Mouse (Mus musculus) testis, postnatal 10 days (tissue): ENCODE measurements around the gene Cask.
A peak's percentile ranks its signal among the peaks of the same experiment; 100 is the strongest.

Experiments used
- DNase-seq: peaks from one replicate; pipeline ENCODE4 v3.0.0; 2021; ENCODE audit warnings: low spot score

Cask gene

DNA sequence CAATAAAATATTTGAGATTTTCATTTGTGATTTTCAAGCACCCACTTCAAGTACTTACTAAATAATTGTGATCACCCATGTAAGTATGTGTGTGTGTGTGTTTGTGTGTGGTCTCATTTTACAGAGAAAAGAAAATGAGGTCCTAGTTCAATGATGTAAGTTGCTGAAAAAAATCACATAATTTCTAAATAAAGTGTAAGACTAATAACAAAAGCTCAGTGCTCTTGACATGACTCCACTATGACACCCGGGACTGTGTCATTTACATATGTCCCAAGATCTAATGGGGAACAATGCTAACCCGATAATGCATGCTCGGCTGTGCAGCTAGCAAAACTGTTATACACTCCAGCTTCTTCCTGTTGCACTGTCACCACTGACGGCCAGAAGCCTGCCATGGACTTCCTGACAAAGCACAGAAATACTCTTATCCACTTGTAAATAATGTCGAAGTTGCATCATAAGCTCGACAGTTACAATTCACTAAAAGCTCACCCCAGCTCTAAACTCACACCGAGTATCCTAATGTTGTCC, 130.8 kb downstream of the Cask start:
- DNase-seq: no peak

GRCm38 (mm10) chrX:13718283-13718682, 132.9 kb downstream of the Cask start:
- DNase-seq: no peak

DNA sequence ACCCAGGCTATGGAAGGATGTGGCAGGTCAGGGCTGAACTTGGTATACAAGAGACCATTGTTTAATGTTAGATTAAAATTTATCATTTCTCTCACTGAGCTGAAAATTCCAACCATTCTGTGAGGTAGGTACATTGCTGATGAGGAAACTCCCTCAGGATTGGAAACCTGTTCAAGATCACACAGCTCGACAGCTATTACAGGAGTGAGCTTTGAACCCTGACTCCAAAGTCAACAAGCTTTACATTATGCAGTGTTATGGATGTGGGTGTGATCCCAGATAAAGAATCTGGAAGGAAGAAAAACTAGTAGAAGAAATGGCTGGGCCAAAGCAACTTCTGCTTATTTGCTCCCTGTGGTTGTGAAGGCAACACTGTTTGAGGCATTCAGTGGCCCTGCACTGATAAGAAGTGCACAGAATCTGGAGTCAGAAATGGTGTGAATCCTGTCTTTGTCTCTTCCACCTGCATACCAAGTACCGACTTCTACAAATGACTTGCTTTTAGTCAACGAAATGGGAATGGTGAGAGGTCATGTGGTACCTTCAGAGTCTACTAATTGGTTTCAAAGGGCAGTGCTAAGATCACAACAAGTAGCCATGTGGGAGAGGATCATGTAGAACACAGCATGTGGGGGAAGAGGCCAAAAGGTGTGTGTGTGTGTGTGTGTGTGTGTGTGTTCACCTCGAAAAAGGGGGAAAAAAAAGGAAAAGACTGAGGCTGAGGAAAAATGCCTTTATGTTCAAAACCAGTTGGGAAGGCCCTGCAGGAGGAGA, 134.2 kb downstream of the Cask start:
- no peak for DNase-seq

GRCm38 (mm10) chrX:13710174-13710573, 141.0 kb downstream of the Cask start:
- peak; percentile 51 for DNase-seq

DNA sequence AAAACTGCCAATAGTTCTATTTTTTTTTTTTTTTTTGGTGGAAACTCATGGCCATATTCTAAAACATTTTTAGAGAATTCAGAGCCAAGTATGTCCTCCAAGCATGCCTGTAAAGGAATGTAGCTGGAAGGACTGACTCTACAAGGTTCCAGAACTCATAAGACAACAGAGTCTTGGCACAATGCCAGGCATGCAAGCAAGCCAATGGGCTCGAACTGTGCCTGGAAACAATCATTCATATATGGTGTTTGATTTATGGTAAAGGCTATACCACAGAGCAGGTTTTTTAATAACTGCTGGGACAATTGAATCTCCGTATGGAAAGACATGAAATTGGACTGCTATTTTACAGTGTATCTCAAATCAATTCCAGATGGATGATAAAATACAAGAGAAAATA, 146.1 kb downstream of the Cask start:
- DNase-seq: peak; percentile 41

DNA sequence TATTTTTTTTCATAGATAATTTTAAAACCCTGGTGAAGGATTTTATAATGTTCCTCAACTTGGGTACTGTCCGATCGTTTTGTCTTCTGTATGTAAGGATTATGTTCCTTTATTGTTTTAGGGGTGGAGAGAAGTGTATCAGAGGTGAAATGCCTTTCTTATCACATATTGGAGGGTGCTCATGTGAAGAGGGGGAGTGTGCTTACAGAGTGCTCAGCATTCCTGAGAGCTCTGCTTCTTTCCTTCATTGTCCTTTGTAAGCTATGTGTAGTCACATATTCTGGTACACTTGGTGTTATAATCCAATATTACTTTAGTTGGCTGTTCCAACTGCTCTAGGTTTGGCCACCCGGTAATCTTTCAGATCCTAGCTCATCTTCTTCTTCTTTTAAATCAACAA, 150.5 kb downstream of the Cask start:
- DNase-seq: no peak

DNA sequence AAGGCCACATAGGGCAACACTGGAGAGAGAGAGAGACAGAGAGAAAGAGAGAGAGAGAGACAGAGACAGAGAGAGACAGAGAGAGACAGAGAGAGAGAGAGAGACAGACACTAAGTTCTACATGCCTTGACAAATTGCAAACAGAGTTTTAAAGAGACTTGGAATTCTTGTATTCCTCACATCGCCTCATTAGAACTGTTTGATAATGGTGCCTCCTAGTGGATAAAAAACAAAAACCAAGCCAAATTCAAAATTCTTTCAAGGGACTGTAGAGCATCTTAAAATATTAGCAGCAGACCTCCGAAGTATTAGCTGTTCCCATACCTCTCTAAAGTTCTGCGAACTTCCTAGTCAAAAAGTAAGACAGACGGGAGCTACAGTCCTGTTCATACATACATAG, 159.3 kb downstream of the Cask start:
- no peak for DNase-seq

DNA sequence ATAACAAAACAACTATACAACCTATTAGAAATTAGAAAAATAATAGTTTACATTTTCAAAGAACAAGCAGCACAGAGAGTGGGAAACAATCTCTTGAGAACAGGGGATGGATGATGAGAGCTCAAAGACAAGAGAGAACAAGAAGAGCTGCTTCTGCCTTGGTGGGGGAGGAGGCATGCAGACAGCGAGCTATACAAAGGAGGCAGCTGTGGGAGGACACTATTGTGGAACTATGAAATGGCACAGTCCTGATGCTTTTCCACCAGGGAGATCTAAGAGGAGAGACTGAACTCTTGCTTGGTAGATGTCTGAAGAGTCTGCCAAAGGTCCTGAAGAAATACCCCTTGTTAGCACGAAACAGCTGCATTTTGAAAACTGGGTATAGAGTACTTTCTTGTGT, 162.8 kb downstream of the Cask start:
- DNase-seq: no peak

DNA sequence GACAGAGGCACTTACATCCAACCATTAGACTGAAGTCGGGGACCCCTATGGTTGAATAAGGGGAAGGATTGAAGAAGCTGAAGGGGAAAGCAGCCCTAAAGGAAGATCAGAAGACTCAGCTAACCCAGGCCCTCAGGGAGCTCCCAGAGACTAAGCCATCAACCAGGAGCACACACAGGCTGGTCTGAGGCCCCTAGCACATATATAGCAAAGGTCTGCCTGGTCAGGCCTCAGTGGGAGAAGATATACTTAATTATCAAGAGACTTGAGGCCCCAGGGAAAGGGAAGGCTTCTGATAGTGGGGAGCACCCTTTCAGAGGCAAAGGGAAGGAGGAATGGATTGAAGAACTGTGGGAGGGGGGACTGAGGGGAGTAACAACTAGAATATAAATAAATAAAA, 164.6 kb downstream of the Cask start:
- DNase-seq: no peak

- no peak for DNase-seq
Observed at GRCm38 (mm10) chrX:13681748-13682147, 169.4 kb downstream of the Cask start.

DNA sequence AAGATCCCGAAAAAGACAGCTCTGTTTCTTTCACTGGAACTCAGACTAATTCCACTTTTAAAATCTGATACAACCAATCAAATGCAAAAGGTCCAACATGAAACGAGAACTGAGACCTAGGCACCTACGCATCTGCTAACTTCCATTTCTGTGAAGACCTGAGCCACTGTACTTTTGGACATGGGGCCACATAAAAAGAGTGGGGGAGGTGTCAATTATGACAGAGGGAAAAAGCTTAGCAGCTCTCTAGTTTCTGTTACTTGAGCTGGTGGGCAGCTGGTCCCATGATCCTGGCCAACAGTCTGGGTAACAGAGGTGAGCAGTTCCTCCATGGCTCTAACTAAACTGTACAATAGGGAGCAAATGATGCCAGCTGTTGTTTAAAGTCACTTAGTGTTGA, 178.2 kb downstream of the Cask start:
- DNase-seq: no peak

- DNase-seq: no peak
Observed at GRCm38 (mm10) chrX:13670342-13670741, 180.8 kb downstream of the Cask start.

DNA sequence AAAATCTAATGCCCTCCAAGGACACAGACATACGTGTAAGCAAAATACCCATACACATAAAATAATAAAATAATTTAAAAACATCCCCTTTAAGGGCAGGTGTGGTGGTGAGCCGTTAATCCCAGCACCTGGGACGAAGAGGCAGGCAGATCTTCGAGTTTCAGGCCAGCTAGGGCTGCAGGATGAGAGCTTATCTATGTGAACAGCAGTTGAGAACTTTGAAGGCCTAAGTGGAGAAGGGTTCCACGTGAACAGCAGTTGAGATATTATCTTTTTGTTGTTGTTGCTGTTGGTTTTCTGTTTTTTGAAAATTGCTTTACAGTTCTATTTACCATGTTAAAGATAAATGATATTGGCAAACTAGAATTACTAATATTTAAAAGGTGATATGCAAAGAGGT, 182.3 kb downstream of the Cask start:
- no peak for DNase-seq

- DNase-seq: no peak
Observed at GRCm38 (mm10) chrX:13661063-13661462, 190.1 kb downstream of the Cask start, which contains the start of gene Gpr82. TSS of gene Gpr82 (plus strand) at chrX:13661363.

GRCm38 (mm10) chrX:13659201-13659890, 191.8 kb downstream of the Cask start:
- DNase-seq: no peak

- no peak for DNase-seq
Observed at GRCm38 (mm10) chrX:13658616-13659140, 192.5 kb downstream of the Cask start.

GRCm38 (mm10) chrX:13656721-13657120, 194.4 kb downstream of the Cask start:
- peak; percentile 75 for DNase-seq

DNA sequence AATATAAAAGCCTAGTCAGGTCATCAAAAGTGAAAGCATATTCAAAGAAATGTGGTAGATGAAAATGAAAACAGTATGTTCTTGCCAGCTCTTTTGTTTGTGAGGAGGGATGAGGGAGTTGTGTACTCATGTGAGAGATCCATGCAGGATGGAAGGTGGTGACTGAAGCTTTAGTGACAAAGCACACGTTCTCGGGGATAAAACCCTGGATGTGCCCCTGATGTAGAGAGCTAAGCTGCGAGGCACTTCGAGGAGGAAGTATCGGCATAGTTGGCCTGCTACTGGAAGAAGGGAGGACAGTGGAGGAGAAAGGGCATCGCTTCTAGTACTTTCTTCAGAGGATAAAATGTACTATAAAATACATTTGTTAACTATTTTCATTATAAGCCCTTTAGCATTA, 195.3 kb downstream of the Cask start:
- no peak for DNase-seq

- DNase-seq: no peak
Observed at GRCm38 (mm10) chrX:13655005-13655421, 196.2 kb downstream of the Cask start.

DNA sequence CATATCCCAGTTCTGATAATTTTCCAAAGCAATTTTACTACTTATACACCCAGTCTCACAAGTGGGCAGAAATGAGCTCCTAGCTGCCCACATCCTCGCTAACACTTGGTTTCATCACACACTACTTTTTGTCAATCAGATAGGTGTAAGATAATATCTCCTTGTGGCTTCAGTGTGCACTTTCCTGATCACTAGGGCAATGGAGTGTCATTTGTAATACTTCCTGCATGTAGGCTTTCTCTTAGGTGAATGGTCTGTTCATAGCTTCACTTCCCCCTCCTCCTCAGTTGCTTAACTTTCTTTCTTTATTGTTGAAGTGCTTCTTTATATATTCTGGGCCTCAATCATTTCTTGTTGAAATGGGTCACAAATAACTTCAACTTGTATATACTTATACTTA, 198.9 kb downstream of the Cask start:
- no peak for DNase-seq

DNA sequence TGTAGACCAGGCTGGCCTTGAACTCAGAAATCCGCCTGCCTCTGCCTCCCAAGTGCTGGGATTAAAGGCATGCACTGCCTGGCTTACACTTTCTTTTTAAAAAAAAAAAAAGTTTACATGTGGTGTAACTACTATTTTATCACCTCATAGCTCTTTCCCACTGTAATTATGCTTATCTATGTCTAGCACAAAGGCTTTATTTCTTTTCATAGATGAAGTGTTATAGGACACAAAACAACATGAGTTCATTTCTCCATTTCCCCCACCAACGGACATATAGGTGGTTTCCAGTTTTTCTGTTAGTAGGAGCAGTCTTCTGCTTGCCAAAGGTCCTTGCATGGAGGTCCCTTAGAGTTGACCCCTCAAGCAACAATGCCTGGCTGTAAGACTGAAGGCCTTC, 199.3 kb downstream of the Cask start:
- DNase-seq: no peak

GRCm38 (mm10) chrX:13638894-13639293, 212.3 kb downstream of the Cask start:
- no peak for DNase-seq

DNA sequence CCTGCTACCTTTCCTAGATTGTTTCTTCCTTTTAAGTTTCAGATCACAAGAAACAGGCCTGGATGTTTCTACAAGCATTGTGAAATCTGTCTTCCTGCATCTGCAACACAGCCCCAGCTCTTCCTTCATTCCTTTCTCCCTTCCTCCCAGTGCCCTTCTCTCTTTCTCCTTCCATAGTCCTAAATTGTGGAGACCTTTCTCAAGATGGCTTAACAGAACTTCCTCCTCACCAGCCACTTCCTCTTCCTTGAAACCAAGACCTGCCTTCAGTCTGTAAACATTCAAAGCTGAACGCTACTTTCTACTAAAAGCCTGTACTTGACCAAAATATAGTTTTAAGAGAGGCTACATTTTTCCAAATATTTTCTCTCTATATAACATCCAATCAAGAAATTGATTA, 214.8 kb downstream of the Cask start:
- no peak for DNase-seq
